Mouse (Mus musculus): ENCODE measurements around the gene Pitpnm2.

- no peak; the same call in 1 of the 2 replicates for TF ChIP-seq CTCF (IDR thresholded peaks at IDR 0.05; ENCODE audit: low read depth, low read length)
- TF ChIP-seq POLR2A (IDR thresholded peaks at IDR 0.05; ENCODE audit: extremely low read depth, insufficient read depth, low read length), result no peak
Observed at GRCm38 (mm10) chr5:124162577-124162976, 87.0 kb downstream of the Pitpnm2 start.
